Mouse (Mus musculus) CD8-positive naive resting alpha-beta T cell, adult 2 months (primary cell): ENCODE measurements at regions not wholly inside any gene's neighbourhood (a gene's known extent, or its start where the extent isn't known, plus 50 kb on each side); places are given as distances from the start of the nearest gene placed in this dataset.

Experiments used
- DNase-seq, 2 experiments: peaks; one replicate each; pipeline ENCODE4 v3.0.0; 2022; ENCODE audit warnings: low read depth in 2 of 2, low spot score in 2 of 2

DNA sequence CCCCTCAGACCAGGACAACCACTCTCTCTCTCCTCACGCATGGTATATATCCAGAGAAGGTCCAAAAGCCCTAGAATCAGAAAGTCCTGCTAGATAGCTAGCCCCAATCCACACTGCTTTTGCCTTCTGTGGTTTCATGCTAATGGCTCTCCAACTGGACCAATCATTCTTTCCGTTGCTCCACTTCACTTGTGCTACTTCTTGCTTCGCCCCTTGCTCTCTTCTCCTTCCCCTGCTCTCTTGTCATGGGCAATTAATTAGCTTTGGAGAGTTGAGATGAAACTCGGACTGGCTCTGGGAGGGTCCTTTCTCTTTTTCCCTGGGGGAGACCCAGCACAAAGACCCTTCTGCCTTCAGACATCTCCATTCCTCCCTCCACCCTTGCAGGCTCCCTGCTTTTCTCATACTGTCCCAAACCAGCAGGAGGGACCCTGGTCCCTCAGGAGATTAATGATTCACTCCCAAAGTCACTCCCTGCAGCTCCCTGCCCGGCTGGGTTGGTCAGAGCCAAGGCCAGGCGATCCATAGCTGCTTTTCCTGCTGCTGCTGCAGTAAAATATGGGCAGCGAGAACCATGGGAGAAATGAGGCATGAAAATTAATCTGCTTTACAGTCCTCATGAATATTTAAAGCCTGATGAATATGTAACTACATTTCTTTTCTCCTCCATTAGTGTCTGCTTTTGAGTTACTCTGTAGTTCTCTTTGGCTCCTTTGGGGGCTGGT, 113.7 kb upstream of the Thy1 start:
- DNase-seq: no peak

DNA sequence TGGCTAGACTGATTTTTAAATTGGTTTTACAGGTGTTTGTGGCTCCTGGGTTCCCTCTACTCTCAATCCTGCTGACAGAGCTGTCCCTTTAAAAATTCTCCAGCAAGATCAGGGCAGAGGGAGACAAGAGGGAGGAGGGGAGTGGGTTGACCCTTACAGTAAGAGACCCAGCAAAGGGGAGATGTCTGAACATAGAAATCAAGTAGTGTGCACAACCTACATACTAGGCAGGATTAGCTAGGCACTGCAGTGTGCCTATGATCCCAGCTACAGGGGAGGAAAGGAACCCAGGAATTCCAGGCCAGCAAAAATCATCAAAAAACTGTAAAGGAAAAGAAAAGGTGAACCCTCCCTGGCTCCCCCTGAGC, 113.2 kb upstream of the Thy1 start:
- no peak for DNase-seq

- DNase-seq: no peak
These were observed 112.7 kb upstream of the Thy1 start for GRCm38 (mm10) chr9:43930476-43930875.

GRCm38 (mm10) chr9:43934012-43934690, 109.0 kb upstream of the Thy1 start:
- DNase-seq: no peak

DNA sequence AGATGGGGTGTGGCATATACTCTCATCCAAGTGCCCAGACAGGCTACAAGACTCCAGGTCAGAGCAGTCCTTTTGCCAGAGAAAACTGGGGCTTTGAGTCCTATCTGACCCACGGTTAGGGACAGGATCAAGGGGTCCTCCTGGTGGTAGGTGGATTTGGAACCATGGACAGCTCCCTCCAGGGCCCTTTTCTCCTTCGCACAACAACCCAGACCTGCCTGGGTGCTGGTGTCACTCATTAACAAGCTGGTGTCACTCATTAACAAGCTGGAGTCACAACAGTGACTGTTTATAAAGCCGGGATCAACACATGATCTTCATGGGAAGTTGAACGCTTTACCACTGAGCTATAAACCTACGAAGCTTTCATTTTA, 108.5 kb upstream of the Thy1 start:
- no peak for DNase-seq

- no peak for DNase-seq
These were observed 103.8 kb upstream of the Thy1 start for GRCm38 (mm10) chr9:43939336-43939735.

DNA sequence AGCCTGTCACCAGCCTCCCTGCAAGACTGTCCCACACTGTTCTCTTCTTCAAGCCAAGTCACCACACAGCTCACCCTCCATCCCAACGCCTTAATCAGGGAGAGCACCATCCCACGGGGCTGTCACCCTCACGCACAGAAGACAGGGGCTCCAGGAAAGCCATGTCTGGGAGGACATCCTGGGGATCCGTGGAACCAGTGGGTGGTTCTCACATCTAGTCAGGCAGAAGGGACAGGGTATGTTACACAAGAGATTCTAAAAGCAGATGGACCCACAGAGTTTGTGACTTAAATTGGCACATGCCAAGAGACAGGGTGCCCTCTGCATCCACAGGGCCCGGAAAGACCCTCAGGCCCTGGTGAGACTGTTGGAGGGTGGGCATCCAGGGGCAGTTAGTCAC, 101.0 kb upstream of the Thy1 start:
- no peak for DNase-seq

DNA sequence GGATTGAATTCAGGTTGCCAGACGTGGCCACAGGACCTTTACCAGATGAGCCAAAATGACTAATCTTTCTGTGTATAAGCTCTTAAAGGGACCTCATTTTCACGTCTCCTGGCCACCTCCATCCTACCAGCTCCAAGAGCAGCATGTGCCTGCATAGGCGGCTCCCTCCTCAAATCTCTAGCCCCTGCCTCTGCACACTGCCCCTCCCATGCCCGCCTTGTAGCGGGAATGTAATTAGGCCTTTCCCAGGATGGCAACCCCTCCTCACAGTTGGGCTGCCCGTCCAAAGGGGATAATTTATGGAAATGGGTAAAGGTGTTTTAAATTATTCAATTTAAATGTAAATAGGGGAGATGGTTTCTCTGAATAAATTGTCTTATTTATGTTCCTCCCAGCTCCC, 99.7 kb upstream of the Thy1 start:
- DNase-seq: no peak

GRCm38 (mm10) chr9:43944816-43945741, 98.1 kb upstream of the Thy1 start:
- DNase-seq: no peak

GRCm38 (mm10) chr9:43945997-43946649, 97.1 kb upstream of the Thy1 start:
- DNase-seq: no peak

DNA sequence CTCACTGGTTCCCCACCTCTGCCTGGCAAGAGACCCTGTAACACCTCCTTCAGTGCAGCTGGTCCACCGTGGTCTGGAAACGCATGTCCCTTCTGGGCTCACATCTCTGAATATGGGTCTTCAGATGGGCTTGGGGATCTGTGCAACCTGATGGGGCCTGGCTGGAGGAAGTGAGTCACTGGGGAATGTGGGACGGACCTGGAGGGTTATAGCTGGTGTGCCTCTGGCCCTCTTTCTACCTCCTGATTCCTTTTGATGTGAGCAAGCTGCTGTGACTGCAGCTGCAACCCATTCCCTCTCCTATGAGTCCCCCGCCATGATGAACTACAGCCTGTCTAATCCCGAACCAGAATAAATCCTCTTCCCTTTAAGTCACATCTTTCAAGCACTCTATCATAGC, 96.1 kb upstream of the Thy1 start:
- DNase-seq: no peak

- no peak for DNase-seq
These were observed 95.6 kb upstream of the Thy1 start for GRCm38 (mm10) chr9:43947490-43948150.

DNA sequence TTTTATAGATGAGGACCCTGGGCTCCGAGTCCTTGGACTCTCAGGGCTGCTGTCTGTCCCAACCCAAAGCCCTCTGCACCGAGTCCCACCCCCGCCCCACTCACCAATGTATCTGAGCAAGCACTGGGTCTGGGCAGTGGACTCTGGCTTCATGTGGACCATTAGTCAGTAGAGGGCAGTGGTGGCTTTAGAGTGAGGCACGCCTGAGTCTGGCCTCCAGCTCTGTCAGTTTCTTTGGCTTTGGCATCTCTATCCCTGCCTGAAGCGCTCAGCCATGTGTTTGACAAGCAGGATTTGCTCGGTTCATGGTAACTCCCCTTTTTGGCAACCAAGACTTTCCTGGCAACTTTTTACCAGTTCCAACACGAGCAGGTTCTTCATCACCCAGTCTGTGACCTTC, 90.1 kb upstream of the Thy1 start:
- no peak for DNase-seq

DNA sequence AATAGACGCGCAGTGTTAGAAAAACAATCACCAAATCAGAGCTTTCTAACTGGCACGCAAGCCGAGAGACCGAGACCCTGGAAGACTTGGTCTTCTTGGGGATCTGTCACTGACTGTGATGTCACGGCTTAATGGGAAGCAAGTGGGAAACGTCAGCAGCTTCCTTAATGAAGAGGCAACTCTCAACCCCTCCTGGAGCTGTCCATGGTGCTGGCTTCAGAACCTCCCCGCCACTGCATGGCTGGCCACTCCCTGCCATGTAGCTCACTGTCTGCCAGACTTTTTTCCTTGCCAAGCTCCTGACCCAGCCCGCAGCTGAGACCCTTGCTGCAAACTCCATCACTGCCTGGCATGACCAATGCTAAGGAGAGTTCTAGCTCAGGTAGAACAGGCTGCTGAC, 83.6 kb upstream of the Thy1 start:
- DNase-seq: no peak

- DNase-seq: no peak
These were observed 81.8 kb upstream of the Thy1 start for GRCm38 (mm10) chr9:43961431-43961830.

- DNase-seq: no peak
These were observed 78.0 kb upstream of the Thy1 start for GRCm38 (mm10) chr9:43965171-43965570.

GRCm38 (mm10) chr9:43965811-43966210, 77.4 kb upstream of the Thy1 start:
- no peak for DNase-seq

GRCm38 (mm10) chr9:43970043-43970795, 73.0 kb upstream of the Thy1 start:
- no peak for DNase-seq

DNA sequence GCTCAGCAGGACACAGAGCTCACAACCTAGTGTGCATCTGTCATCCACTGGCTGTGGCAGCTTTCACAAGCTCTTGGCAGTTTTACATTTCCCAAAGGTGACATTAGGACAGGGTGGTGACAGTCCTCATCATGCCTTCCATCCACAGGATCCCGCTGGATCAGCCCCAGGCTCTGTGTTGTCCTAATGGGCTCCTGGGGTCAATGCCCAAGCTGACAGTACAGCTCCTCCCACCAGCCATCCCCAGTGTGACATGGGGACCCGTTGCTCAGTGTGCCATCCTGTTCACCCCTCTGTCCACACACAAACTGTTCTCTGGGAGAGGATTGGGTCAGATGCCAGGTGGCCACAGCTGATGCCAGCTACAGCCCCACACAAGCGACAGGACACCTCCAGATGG, 72.3 kb upstream of the Thy1 start:
- DNase-seq: no peak

GRCm38 (mm10) chr9:43972290-43972689, 70.9 kb upstream of the Thy1 start:
- DNase-seq: peak; percentile 51 to 61
